Mouse (Mus musculus): Measurements from ENCODE around the gene Tlx2. TPM values are rescaled to one million over a fixed set of nuclear protein-coding genes. Genes with fewer than 3 reads are reported as not detected.
A peak's percentile ranks its signal among the peaks of the same experiment; 100 is the strongest.

Gene Tlx2
- 10 to 100 TPM in 1 of 2 experiments, 1 to 10 TPM in 1; 6.0 to 12.8 TPM for total RNA-seq (2021)
- long read RNA-seq, experiment 1, transcript Tlx2-201 (3 exons, 1,236 nt), result major isoform, 25 of 35 reads
- long read RNA-seq, experiment 1, transcript Tlx2-202 (2 exons, 1,514 nt), result minor isoform, 6 of 35 reads
- long read RNA-seq, experiment 1, partial matches to known transcripts, result 2 of 35 reads
- long read RNA-seq, experiment 1, other reads (novel, unspliced or antisense), result 2 of 35 reads
- long read RNA-seq, experiment 2, transcript Tlx2-201 (3 exons, 1,236 nt), result major isoform, 29 of 39 reads
- long read RNA-seq, experiment 2, partial matches to known transcripts, result 3 of 39 reads
- long read RNA-seq, experiment 2, other reads (novel, unspliced or antisense), result 3 of 39 reads

GRCm38 (mm10) chr6:83070247-83070310 is at the start of gene Tlx2:
Tlx2 (minus strand) TSS chr6:83070293.
- DNase-seq (ENCODE audit: low spot score in 2 of 2), result no peak

- peak in 1 of 2 experiments; percentile 29 for DNase-seq (ENCODE audit: low spot score in 2 of 2)
Measured at GRCm38 (mm10) chr6:83119734-83120051, 49.6 kb upstream of the Tlx2 start.

- no peak for DNase-seq (ENCODE audit: low spot score in 2 of 2)
Measured at GRCm38 (mm10) chr6:83118825-83119733, 49.0 kb upstream of the Tlx2 start.

- DNase-seq (ENCODE audit: low spot score in 2 of 2), result no peak
Measured at GRCm38 (mm10) chr6:83118369-83118768, 48.3 kb upstream of the Tlx2 start.

GRCm38 (mm10) chr6:83117616-83118015 is 47.5 kb upstream of the Tlx2 start:
- no peak for DNase-seq (ENCODE audit: low spot score in 2 of 2)

- no peak for DNase-seq (ENCODE audit: low spot score in 2 of 2)
Measured at GRCm38 (mm10) chr6:83117165-83117438, 47.0 kb upstream of the Tlx2 start.

GRCm38 (mm10) chr6:83116373-83117164 is 46.5 kb upstream of the Tlx2 start:
- DNase-seq (ENCODE audit: low spot score in 2 of 2), result no peak

- DNase-seq (ENCODE audit: low spot score in 2 of 2), result no peak
Measured at GRCm38 (mm10) chr6:83115682-83116372, 45.7 kb upstream of the Tlx2 start.

GRCm38 (mm10) chr6:83115011-83115671 is 45.0 kb upstream of the Tlx2 start, which contains the start of gene Mogs:
Mogs (plus strand) TSS chr6:83115496.
- DNase-seq (ENCODE audit: low spot score in 2 of 2), result peak; percentile 94 to 96

- no peak for DNase-seq (ENCODE audit: low spot score in 2 of 2)
Measured at GRCm38 (mm10) chr6:83111510-83112136, 41.5 kb upstream of the Tlx2 start.

GRCm38 (mm10) chr6:83108762-83109668 is 38.9 kb upstream of the Tlx2 start, which contains the start of gene Mrpl53:
Mrpl53 (plus strand) TSS chr6:83109040.
- peak; percentile 81 to 83 for DNase-seq (ENCODE audit: low spot score in 2 of 2)

GRCm38 (mm10) chr6:83107566-83108400 is 37.7 kb upstream of the Tlx2 start:
- DNase-seq (ENCODE audit: low spot score in 2 of 2), result peak; percentile 79 to 80

GRCm38 (mm10) chr6:83104158-83104557 is 34.1 kb upstream of the Tlx2 start:
- no peak for DNase-seq (ENCODE audit: low spot score in 2 of 2)

- DNase-seq (ENCODE audit: low spot score in 2 of 2), result no peak
Measured at GRCm38 (mm10) chr6:83103130-83103650, 33.1 kb upstream of the Tlx2 start.

- DNase-seq (ENCODE audit: low spot score in 2 of 2), result peak; percentile 66
Measured at GRCm38 (mm10) chr6:83101688-83102556, 31.8 kb upstream of the Tlx2 start.

- peak; percentile 81 for DNase-seq (ENCODE audit: low spot score in 2 of 2)
Measured at GRCm38 (mm10) chr6:83101316-83101687, 31.2 kb upstream of the Tlx2 start, which contains the start of the genes Ccdc142 and Gm42688. Ccdc142 (plus strand) TSS chr6:83101601. Gm42688 (plus strand) TSS chr6:83101617.

GRCm38 (mm10) chr6:83098411-83098810 is 28.3 kb upstream of the Tlx2 start:
- DNase-seq (ENCODE audit: low spot score in 2 of 2), result peak in 1 of 2 experiments; percentile 43
